Mouse (Mus musculus) small intestine, adult 2 months (tissue): Measurements from ENCODE around the gene Rex1bd. TPM values are rescaled to one million over a fixed set of nuclear protein-coding genes. Genes with fewer than 3 reads are reported as not detected.
A peak's percentile ranks its signal among the peaks of the same experiment; 100 is the strongest.

Experiments
- H3K27ac ChIP-seq: fragments of 200-500 bp; 2 replicates; pipeline ENCODE4 v1.5.1; 2012; ENCODE audit warnings: low read depth, low read length, control low read depth, inconsistent platforms; ENCODE audit not compliant: insufficient read depth
- H3K27me3 ChIP-seq: fragments of 200-500 bp; 2 replicates; pipeline ENCODE4 v1.6.1; 2012; ENCODE audit warnings: mild to moderate bottlenecking, moderate library complexity, low read length, inconsistent platforms; ENCODE audit not compliant: control insufficient read depth, insufficient read depth
- H3K36me3 ChIP-seq: fragments of 200-500 bp; 2 replicates; pipeline ENCODE4 v1.6.1; 2012; ENCODE audit warnings: mild to moderate bottlenecking, low read length, control low read depth, inconsistent platforms; ENCODE audit not compliant: control insufficient read depth, insufficient read depth
- H3K4me1 ChIP-seq: fragments of 200-500 bp; 2 replicates; pipeline ENCODE4 v1.6.1; 2012; ENCODE audit warnings: low read length, inconsistent platforms, mixed read lengths; ENCODE audit not compliant: control insufficient read depth, insufficient read depth, insufficient read length
- H3K4me3 ChIP-seq: fragments of 200-500 bp; 2 replicates; pipeline ENCODE4 v1.5.1; 2012; ENCODE audit warnings: low read depth, mild to moderate bottlenecking, control low read depth, inconsistent platforms, low read length, moderate library complexity
- CTCF ChIP-seq: fragments of 200-500 bp; IDR thresholded peaks from 2 replicates; pipeline ENCODE4 v1.5.1; 2012; ENCODE audit warnings: low read depth, mild to moderate bottlenecking, control low read depth, inconsistent platforms, low read length, moderate library complexity, mixed read lengths; ENCODE audit not compliant: insufficient replicate concordance, insufficient read length; ENCODE audit errors: extremely low read depth
- POLR2A ChIP-seq: fragments of 200-500 bp; IDR thresholded peaks from 2 replicates; pipeline ENCODE4 v1.6.1; 2012; ENCODE audit warnings: low read depth, mild to moderate bottlenecking, control low read depth, inconsistent platforms, low read length, moderate library complexity
- WGBS: fragments of 180-500 bp; shearing (Covaris S2); methylation state at CpG from one replicate; pipeline ENCODE4 v1.1.7; 2018; 5-methylcytosine and 5-hydroxymethylcytosine counted together
- polyA plus RNA-seq: library from polyadenylated mRNA; depleted of rRNA; stranded (reverse); fragments of >200 nt; gene quantifications from 2 replicates; pipeline ENCODE4 v1.2.3, GENCODE M21; 2012

Rex1bd gene
- polyA plus RNA-seq, 1 experiment: 244 TPM

DNA sequence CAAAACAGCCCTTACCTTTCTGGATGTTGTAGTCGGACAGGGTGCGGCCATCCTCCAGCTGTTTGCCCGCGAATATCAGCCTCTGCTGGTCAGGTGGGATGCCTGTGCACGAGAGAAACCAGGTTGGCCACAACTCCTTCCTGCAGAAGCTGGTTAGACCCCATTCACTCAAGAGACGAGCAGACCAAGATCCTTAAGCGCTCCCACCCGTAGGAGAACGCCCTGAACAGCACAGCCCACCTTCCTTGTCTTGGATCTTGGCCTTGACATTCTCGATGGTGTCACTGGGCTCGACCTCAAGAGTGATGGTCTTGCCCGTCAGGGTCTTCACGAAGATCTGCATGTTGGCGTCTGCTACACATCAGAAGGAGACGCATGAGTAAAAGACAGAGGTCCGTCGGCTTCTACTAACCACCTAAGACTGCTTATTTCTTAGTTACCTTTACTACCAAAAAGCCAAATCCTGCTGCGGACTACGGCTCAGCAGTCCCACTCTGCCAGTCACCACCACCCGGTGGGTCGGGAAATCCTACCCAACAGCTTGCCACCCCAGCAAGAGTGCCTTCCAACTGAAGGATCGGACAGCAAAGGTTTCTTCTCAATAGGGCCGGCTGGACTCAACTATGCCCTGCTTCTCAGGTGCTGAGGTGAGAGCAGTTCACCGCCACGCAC, 2.9 kb upstream of the Rex1bd start:
- H3K4me1 ChIP-seq: peaks cover 26% of the 10 kb centered on the region
- H3K36me3 ChIP-seq: peaks cover 30% of the 10 kb centered on the region
- H3K27me3 ChIP-seq: no peaks in the 10 kb centered on the region
- peak overlapping the region; percentile 91 for H3K4me3 ChIP-seq
- no peak for TF ChIP-seq CTCF
- WGBS: 5% methylated on average over 25 of the region's 25 CpGs
- peak overlapping the region; percentile 37; the same call in 1 of the 2 replicates for H3K27ac ChIP-seq

DNA sequence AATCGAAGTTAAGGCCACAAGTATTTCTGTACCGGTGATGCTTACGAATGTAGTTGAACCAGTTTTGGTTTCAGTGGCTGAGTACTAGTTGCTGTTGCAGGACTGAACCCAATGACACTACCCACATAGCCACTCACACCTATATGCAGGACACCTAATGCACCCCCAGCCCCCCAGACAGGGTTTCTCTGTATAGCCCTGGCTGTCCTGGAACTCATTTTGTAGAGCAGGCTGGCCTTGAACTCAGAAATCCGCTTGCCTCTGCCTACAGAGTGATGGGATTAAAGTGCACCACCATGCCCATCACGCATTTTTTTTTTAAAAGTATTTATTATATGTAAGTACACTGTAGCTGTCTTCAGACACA, 458 bp upstream of the Rex1bd start:
- no peak for TF ChIP-seq CTCF
- TF ChIP-seq POLR2A: no peak
- H3K36me3 ChIP-seq: peaks cover 16% of the 10 kb centered on the region
- no peak overlapping the region for H3K27ac ChIP-seq
- 51% methylated on average over 5 of the region's 5 CpGs for WGBS
- H3K27me3 ChIP-seq: no peaks in the 10 kb centered on the region
- peaks cover 22% of the 10 kb centered on the region for H3K4me1 ChIP-seq
- no peak overlapping the region for H3K4me3 ChIP-seq

DNA sequence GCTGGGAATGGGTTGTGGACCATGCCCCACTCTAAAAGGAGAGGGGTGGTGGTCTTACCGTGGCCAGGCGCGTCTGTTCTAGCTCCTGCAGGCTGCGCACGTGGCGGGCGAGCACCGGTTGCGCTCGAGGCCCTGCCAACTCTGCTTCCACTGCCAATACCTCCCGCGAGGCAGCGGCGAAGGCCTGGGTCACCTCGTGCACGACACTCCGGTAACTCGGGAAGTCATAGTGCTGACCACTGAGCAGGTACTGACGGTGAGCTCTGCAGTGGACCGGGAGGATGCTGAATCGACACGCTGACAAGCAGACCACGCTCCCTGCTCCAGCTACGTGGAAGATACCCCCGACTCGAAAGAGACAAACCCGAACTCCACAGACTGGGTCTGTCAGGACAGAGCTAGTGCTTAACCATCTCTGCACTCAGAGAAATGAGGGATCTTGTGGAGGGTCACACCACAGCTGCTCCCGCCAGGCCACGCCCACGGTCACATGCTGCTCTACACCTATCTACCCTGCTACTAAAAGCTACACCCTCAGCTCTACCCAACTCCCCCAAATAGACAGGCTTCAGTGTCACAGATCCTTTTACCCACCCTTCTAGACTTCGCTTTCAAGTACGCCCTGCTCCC, 739 bp downstream of the Rex1bd start:
- Histone ChIP-seq H3K36me3 (peaks cover 16% of the 10 kb centered on the region), H3K27ac (no peak overlapping the region; the same call in 1 of the 2 replicates), H3K27me3 (no peaks in the 10 kb centered on the region), H3K4me1 (peaks cover 20% of the 10 kb centered on the region), H3K4me3 (peak overlapping the region; percentile 70)
- 35% methylated on average over 32 of the region's 32 CpGs for WGBS
- no peak for TF ChIP-seq POLR2A
- TF ChIP-seq CTCF: no peak

DNA sequence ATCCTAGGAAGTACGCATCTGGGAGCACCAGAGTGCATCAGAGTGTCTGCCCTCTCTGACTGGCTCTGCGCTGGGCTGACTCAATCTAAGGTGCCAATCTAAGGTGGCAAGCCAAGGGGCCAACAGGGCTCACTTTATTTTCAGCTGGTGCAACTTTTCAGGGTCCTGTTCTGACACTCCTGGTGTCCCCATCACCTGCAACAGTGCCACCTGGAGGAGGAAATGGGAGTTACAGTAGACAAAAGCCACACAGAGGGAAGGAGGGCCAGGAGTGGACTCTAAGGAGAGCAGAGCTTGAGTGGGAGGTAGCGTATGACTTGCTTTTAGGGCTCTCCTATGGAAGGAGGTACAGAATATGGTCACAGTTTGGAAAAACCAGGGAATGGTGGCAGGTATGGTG, 1.7 kb downstream of the Rex1bd start:
- TF ChIP-seq CTCF (peak; percentile 87; the same call in 1 of the 2 replicates), POLR2A (no peak)
- no peaks in the 10 kb centered on the region for H3K27me3 ChIP-seq
- 90% methylated on average over 3 of the region's 3 CpGs for WGBS
- no peak overlapping the region for H3K4me3 ChIP-seq
- no peak overlapping the region for H3K27ac ChIP-seq
- peaks cover 23% of the 10 kb centered on the region for H3K4me1 ChIP-seq
- H3K36me3 ChIP-seq: peaks cover 16% of the 10 kb centered on the region

DNA sequence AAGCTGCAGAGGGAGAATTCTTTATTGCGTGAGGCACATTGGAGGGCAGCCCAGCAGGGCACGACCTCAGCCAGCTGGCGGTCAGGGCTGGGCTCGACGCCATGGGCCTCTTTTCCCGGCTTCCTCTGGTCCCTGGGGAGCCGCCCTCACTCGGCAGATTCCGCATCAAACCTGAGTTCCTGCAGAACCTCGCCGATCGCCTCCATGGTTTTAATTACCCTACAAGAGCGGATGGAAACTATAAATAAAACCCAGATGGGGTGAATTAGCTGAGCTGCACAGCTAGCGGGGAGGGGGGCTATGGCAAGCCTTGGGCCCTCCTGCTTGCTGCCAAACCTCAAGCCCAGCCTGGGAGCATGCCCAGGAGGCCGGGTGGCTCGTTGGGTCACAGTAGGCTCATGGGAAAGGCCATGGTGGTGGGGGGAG, 2.2 kb downstream of the Rex1bd start:
- Histone ChIP-seq H3K27me3 (no peaks in the 10 kb centered on the region), H3K36me3 (peaks cover 16% of the 10 kb centered on the region), H3K4me1 (peaks cover 22% of the 10 kb centered on the region), H3K4me3 (no peak overlapping the region), H3K27ac (no peak overlapping the region)
- TF ChIP-seq POLR2A (no peak), CTCF (no peak)
- 83% methylated on average over 16 of the region's 16 CpGs for WGBS

DNA sequence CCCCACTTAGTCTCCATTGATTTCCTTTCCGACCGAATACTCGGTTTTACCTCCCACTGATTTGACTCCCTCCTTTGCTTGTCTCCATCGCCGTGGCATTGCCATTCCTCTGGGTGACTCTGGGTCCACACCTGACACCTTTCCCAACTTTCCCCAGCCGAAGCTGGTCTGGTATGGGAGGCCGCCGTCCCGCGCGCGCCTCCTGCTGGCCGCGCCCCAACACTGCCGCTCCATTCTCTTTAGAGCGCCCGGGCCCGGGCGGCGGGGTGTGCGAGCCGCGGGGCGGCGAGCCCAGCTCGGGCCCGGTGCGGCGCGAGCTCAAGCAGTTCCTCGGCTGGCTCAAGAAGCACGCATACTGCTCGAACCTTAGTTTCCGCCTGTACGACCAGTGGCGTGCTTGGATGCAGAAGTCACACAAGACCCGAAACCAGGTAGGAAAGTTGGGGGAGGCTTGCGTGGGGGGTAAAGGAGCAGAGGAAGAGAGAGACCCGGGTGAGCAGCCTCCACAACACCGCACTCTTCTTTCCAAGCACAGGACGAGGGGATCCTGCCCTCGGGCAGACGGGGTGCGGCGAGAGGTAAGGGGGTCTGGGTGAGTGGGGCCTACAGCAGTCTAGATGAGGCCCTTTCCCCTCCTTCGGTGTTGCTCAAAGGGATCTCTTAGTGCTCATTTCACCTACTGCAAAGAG, 3.3 kb downstream of the Rex1bd start:
- Histone ChIP-seq H3K27ac (no peak overlapping the region), H3K4me1 (peaks cover 14% of the 10 kb centered on the region), H3K36me3 (peaks cover 9% of the 10 kb centered on the region), H3K27me3 (0 out of 2 replicates have a peak, but pooled peaks cover 6% of the 10 kb centered on the region), H3K4me3 (peak overlapping the region; percentile 6; the same call in 1 of the 2 replicates)
- TF ChIP-seq POLR2A: no peak
- TF ChIP-seq CTCF: peak; percentile 85
- WGBS: 21% methylated on average over 46 of the region's 46 CpGs

DNA sequence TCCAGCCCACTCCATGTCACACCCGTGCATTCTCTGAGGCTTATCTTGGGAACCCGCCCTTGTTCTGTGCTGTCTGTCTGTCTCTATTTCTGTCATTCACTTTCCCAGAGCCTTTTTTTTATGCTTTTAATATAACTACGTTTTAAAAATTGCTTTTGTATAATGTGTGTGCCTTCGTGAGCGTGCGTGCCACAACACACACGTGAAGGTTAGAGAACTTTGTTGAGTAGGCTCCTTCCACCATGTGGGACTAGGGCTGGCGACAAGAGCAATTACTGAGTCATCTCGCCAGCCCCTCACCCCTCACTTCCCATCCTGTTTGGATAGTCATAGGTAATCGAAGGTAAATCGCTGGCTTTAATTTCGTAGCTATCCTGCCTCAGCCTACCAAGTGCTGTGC, 4.0 kb downstream of the Rex1bd start:
- no peak for TF ChIP-seq POLR2A
- Histone ChIP-seq H3K27me3 (0 out of 2 replicates have a peak, but pooled peaks cover 6% of the 10 kb centered on the region), H3K27ac (no peak overlapping the region)

More for the DNA sequence above, 4.0 kb downstream of the Rex1bd start:
- WGBS: 45% methylated on average over 12 of the region's 12 CpGs
- H3K4me3 ChIP-seq: no peak overlapping the region
- peaks cover 14% of the 10 kb centered on the region for H3K4me1 ChIP-seq
- H3K36me3 ChIP-seq: peaks cover 4% of the 10 kb centered on the region
